Mouse (Mus musculus): ENCODE results near the gene Cmklr1. TPM values are rescaled to one million over a fixed set of nuclear protein-coding genes. Genes with fewer than 3 reads are reported as not detected.
A peak's percentile ranks its signal among the peaks of the same experiment; 100 is the strongest.

Gene Cmklr1
- polyA plus RNA-seq, 1 experiment from 2014 or later: 0.98 TPM

GRCm38 (mm10) chr5:113647141-113647540 lies 3.1 kb downstream of the Cmklr1 start:
- no peaks in the 10 kb centered on the region for H3K36me3 ChIP-seq (replicated peaks)
- H3K27ac ChIP-seq: no peak overlapping the region
- H3K9me3 ChIP-seq: no peaks in the 10 kb centered on the region
- peaks cover 48% of the 10 kb centered on the region for H3K27me3 ChIP-seq (ENCODE audit: poor library complexity, severe bottlenecking)
- H3K4me3 ChIP-seq: no peak overlapping the region
- WGBS: 89% methylated on average over 8 of the region's 8 CpGs
- DNase-seq (ENCODE audit: extremely low spot score, low spot score): no peak
- peaks cover 23% of the 10 kb centered on the region for H3K4me1 ChIP-seq

- 94% methylated on average over 4 of the region's 4 CpGs for WGBS
- Histone ChIP-seq H3K27ac (no peak overlapping the region), H3K4me3 (no peak overlapping the region), H3K27me3 (ENCODE audit: poor library complexity, severe bottlenecking) (peaks cover 22% of the 10 kb centered on the region), H3K36me3 (replicated peaks) (no peaks in the 10 kb centered on the region), H3K9me3 (no peaks in the 10 kb centered on the region), H3K4me1 (peaks cover 18% of the 10 kb centered on the region)
- DNase-seq (ENCODE audit: extremely low spot score, low spot score): no peak
Observed at GRCm38 (mm10) chr5:113644520-113644919, 5.7 kb downstream of the Cmklr1 start.

DNA sequence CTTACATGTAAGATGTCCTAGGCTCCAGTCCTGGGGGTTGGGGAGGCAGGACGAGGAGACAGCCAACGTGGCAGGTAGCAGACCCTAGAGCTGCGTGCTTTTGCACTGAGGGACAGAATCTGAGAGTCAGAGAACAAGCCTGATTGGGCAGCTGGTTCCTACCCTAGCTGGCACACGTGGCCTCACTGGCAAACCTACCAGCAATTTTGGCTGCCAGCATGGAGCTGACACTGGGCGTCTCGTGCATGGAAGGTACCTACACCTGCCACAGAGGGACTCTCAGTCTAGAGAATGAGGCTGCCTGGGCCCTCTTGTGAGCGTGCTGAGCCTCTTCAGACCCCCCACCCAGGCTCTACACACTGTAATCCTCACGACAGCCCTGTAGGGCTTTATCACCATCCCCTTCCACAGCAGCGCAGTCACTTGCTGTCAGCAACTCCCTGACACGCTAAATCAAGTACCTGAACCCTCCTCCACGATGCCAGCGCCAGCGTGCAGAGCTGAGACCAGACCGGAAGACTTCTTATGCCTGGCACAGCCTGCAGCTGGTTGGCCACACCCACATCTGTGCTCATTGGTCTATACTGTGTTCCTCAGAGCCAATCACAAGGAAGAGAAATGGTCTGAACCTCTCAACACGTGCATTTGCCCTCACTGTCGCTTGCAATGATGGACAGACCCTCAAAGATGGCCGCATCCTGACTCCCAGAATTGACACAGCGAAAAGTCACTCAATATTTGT lies 6.9 kb downstream of the Cmklr1 start:
- 63% methylated on average over 18 of the region's 18 CpGs for WGBS

DNA sequence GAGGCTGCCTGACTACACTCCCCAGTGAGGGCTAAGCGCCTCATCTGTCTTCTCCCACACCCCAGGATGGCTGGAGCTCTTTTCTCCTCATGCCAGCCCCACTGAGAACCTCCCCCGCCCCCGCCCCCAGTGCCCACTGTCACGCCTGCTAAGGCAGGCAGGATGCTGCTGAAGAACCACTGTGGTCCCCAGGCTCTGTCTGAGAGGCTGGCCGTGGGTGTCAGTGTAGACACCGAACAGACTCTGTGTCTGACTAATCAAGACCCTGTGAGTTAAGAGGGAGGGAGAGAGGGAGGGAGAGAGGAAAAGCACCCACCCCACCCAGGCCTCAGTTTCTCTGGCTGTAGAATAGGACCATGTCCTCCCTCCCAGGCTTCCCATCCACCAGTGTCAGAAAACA lies 9.2 kb downstream of the Cmklr1 start:
- H3K27ac ChIP-seq: no peak overlapping the region
- H3K27me3 ChIP-seq (ENCODE audit: poor library complexity, severe bottlenecking): peaks cover 9% of the 10 kb centered on the region; the same call in 1 of the 2 replicates
- 67% methylated on average over 6 of the region's 6 CpGs for WGBS
- H3K4me3 ChIP-seq: no peak overlapping the region
- H3K4me1 ChIP-seq: peaks cover 21% of the 10 kb centered on the region
- DNase-seq (ENCODE audit: extremely low spot score, low spot score): no peak
- H3K9me3 ChIP-seq: no peaks in the 10 kb centered on the region
- no peaks in the 10 kb centered on the region for H3K36me3 ChIP-seq (replicated peaks)

More for the DNA sequence above, 6.9 kb downstream of the Cmklr1 start:
- peak overlapping the region; percentile 40; the same call in 1 of the 2 replicates for H3K27ac ChIP-seq
- H3K9me3 ChIP-seq: no peaks in the 10 kb centered on the region
- no peak for DNase-seq (ENCODE audit: extremely low spot score, low spot score)
- peaks cover 9% of the 10 kb centered on the region; the same call in 1 of the 2 replicates for H3K27me3 ChIP-seq (ENCODE audit: poor library complexity, severe bottlenecking)
- H3K36me3 ChIP-seq (replicated peaks): no peaks in the 10 kb centered on the region
- peaks cover 18% of the 10 kb centered on the region for H3K4me1 ChIP-seq
- H3K4me3 ChIP-seq: peak overlapping the region; percentile 23; the same call in 1 of the 2 replicates

DNA sequence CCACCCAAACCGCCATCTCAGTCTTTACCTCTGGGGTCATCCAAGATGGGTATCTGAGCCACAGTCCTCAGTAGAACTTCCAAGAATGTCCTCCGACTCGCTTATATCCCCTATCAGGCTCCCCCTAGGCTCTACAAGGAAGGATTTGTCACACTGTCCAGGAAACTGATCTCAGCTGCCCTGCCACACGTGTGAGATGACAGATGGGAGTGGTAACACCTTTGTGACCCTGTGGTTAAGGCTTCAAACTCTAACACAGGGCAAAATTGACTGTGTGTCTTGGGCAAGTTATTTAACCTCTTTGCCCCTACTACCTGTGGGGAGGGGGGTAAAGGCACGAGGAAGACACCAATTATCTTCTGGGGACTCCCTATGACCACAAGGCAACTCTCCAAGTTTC lies 11.1 kb downstream of the Cmklr1 start:
- Histone ChIP-seq H3K4me1 (peaks cover 25% of the 10 kb centered on the region), H3K27ac (no peak overlapping the region), H3K9me3 (no peaks in the 10 kb centered on the region), H3K4me3 (no peak overlapping the region), H3K36me3 (replicated peaks) (no peaks in the 10 kb centered on the region), H3K27me3 (ENCODE audit: poor library complexity, severe bottlenecking) (peaks cover 3% of the 10 kb centered on the region; the same call in 1 of the 2 replicates)
- 83% methylated on average over 5 of the region's 5 CpGs for WGBS
- DNase-seq (ENCODE audit: extremely low spot score, low spot score): no peak

- H3K27me3 ChIP-seq (ENCODE audit: poor library complexity, severe bottlenecking): no peaks in the 10 kb centered on the region
- no peak overlapping the region for H3K27ac ChIP-seq
- peaks cover 24% of the 10 kb centered on the region for H3K4me1 ChIP-seq
- no peaks in the 10 kb centered on the region for H3K9me3 ChIP-seq
- WGBS: 91% methylated on average over 12 of the region's 12 CpGs
- no peaks in the 10 kb centered on the region for H3K36me3 ChIP-seq (replicated peaks)
- no peak overlapping the region for H3K4me3 ChIP-seq
- DNase-seq (ENCODE audit: extremely low spot score, low spot score): no peak
Observed at GRCm38 (mm10) chr5:113638055-113638454, 12.2 kb downstream of the Cmklr1 start.

- no peak overlapping the region for H3K27ac ChIP-seq
- no peak overlapping the region for H3K4me3 ChIP-seq
- no peaks in the 10 kb centered on the region for H3K36me3 ChIP-seq (replicated peaks)
- no peaks in the 10 kb centered on the region for H3K9me3 ChIP-seq
- H3K4me1 ChIP-seq: peaks cover 28% of the 10 kb centered on the region
- DNase-seq (ENCODE audit: extremely low spot score, low spot score): no peak
- 90% methylated on average over 4 of the region's 4 CpGs for WGBS
- no peaks in the 10 kb centered on the region for H3K27me3 ChIP-seq (ENCODE audit: poor library complexity, severe bottlenecking)
Observed at GRCm38 (mm10) chr5:113637631-113638030, 12.6 kb downstream of the Cmklr1 start.

DNA sequence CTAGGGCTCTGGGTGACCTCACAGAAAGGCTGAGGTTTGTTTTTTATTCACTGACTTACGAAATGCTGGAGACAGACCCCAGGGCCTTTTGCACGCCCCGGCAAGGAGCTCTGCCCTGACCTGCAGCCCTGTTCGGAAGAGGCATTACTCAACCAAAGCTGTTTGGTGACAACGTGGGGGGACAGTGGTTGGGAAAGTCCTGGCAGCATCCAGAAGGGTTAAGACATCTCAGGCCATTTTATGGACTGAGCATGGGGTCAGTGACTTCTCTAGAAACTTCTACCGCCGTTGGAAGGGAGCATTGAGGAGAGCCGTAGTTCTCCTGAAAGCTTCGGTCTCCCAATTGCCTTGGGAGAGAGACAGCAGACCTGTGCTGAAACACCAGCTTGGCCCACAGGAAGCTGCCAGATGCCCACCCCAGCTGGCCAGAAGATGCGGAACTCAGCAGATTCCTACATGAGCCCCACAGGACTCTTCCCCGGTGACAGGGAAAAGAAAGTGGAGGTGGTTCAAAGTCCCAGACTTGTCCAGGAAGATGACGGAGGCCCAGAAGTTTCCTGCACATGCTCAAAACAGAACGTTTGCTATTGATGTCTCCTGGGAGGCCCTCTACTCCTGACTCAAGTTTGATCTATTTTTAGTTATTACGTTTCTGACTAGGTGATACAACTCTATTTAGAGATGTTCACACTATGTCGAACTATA lies 14.2 kb downstream of the Cmklr1 start:
- 90% methylated on average over 15 of the region's 15 CpGs for WGBS
- H3K4me3 ChIP-seq: no peak overlapping the region
- no peaks in the 10 kb centered on the region for H3K27me3 ChIP-seq (ENCODE audit: poor library complexity, severe bottlenecking)
- no peaks in the 10 kb centered on the region for H3K9me3 ChIP-seq
- no peaks in the 10 kb centered on the region for H3K36me3 ChIP-seq (replicated peaks)
- peaks cover 29% of the 10 kb centered on the region for H3K4me1 ChIP-seq
- no peak for DNase-seq (ENCODE audit: extremely low spot score, low spot score)
- no peak overlapping the region for H3K27ac ChIP-seq

DNA sequence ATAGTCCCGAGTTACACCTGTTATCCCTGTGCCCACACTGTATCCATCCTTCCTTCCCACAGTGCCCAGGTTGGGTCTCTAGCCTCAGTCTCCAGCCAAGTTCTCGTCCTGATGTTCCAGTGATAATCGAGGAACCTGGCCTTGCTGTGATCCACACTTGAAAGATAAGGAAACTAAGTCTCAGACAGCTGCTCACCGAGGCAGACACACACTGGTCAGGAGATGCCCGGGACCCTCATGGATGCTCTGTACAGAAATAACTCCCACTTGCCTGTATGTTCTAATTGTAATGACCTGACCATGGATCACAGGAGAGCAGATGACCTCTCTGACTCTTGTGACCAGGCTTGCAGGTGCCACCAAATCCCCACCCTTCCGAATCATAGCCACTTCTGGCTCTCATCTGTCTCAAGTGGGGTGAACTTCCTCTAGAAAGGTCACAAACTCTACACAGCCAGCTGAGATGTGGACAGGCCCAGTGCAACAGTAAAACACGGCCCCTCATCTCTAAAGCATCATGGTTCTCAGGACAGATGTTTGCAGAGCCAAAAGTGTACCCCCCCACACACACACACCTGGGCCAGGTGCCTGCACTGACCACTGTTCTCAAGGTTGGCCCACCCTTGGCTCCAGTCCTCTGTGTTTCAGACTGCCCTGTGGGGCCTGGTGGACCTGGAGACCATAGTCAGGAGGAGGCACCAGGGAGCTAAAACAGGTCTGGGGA lies 15.2 kb downstream of the Cmklr1 start:
- peaks cover 34% of the 10 kb centered on the region for H3K4me1 ChIP-seq
- H3K27me3 ChIP-seq (ENCODE audit: poor library complexity, severe bottlenecking): no peaks in the 10 kb centered on the region
- DNase-seq (ENCODE audit: extremely low spot score, low spot score): no peak
- no peaks in the 10 kb centered on the region for H3K9me3 ChIP-seq
- WGBS: 84% methylated on average over 7 of the region's 7 CpGs
- H3K36me3 ChIP-seq (replicated peaks): no peaks in the 10 kb centered on the region
- H3K4me3 ChIP-seq: no peak overlapping the region
- H3K27ac ChIP-seq: no peak overlapping the region

- H3K27me3 ChIP-seq (ENCODE audit: poor library complexity, severe bottlenecking): no peaks in the 10 kb centered on the region
- H3K4me1 ChIP-seq: peaks cover 33% of the 10 kb centered on the region
Observed at GRCm38 (mm10) chr5:113634024-113634651, 16.1 kb downstream of the Cmklr1 start.

DNA sequence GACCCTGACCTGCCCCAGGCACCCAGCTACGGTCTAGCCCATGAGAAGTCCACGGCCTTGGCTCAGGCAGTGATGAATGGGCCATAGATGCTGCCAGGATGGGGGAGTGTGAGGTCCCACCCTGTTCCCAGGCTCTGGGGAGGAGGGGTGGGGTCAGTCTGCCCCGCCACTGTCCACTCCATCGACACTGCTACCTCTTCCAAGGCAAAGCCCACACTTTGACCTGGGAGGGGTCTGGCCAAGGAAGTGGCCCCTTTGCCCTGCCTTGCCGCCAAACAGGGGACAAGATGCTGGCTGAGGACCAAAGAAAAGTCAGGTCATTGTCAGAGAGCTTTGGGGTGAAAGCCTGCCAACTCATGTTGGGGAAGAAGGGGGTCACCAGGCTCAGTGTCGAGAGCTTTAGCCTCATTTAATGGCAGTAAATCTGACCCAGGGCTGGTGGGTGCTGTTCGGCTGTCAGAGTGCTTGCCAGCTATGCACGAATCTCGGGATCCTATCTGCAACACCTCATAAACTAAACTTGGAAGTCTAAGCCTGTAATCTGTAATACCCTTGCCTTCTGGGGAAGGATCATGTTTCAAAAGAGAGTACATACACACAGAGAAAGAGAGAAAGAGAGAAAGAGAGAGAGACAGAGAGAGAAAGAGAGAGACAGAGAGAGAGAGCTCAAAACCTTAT lies 17.1 kb downstream of the Cmklr1 start:
- Histone ChIP-seq H3K4me3 (no peak overlapping the region), H3K36me3 (replicated peaks) (no peaks in the 10 kb centered on the region), H3K27me3 (ENCODE audit: poor library complexity, severe bottlenecking) (no peaks in the 10 kb centered on the region), H3K9me3 (no peaks in the 10 kb centered on the region), H3K27ac (no peak overlapping the region), H3K4me1 (peaks cover 36% of the 10 kb centered on the region)
- 76% methylated on average over 9 of the region's 9 CpGs for WGBS
- DNase-seq (ENCODE audit: extremely low spot score, low spot score): no peak

More at GRCm38 (mm10) chr5:113634024-113634651, 16.1 kb downstream of the Cmklr1 start:
- H3K4me3 ChIP-seq: no peak overlapping the region
- no peaks in the 10 kb centered on the region for H3K36me3 ChIP-seq (replicated peaks)
- DNase-seq (ENCODE audit: extremely low spot score, low spot score): no peak
- 72% methylated on average over 13 of the region's 13 CpGs for WGBS
- no peaks in the 10 kb centered on the region for H3K9me3 ChIP-seq
- 0 out of 2 replicates have a peak overlapping the region, but pooled peaks have one; percentile 40 for H3K27ac ChIP-seq

GRCm38 (mm10) chr5:113630116-113630515 lies 20.1 kb downstream of the Cmklr1 start:
- Histone ChIP-seq H3K4me1 (peaks cover 47% of the 10 kb centered on the region), H3K27me3 (ENCODE audit: poor library complexity, severe bottlenecking) (no peaks in the 10 kb centered on the region), H3K9me3 (no peaks in the 10 kb centered on the region), H3K4me3 (no peak overlapping the region), H3K27ac (peak overlapping the region; percentile 2; the same call in 1 of the 2 replicates), H3K36me3 (replicated peaks) (no peaks in the 10 kb centered on the region)
- WGBS: 78% methylated on average over 10 of the region's 10 CpGs
- no peak for DNase-seq (ENCODE audit: extremely low spot score, low spot score)

Data from forebrain, embryonic 10.5 days (tissue).